Mouse (Mus musculus) thymus, adult 18-20 months (tissue): ENCODE measurements around the gene Lhfp.

Experiments used
- DNase-seq, 2 experiments: peaks; one replicate each; pipeline ENCODE4 v3.0.0; 2022; ENCODE audit warnings: mixed read lengths in 2 of 2

The Lhfp gene

DNA sequence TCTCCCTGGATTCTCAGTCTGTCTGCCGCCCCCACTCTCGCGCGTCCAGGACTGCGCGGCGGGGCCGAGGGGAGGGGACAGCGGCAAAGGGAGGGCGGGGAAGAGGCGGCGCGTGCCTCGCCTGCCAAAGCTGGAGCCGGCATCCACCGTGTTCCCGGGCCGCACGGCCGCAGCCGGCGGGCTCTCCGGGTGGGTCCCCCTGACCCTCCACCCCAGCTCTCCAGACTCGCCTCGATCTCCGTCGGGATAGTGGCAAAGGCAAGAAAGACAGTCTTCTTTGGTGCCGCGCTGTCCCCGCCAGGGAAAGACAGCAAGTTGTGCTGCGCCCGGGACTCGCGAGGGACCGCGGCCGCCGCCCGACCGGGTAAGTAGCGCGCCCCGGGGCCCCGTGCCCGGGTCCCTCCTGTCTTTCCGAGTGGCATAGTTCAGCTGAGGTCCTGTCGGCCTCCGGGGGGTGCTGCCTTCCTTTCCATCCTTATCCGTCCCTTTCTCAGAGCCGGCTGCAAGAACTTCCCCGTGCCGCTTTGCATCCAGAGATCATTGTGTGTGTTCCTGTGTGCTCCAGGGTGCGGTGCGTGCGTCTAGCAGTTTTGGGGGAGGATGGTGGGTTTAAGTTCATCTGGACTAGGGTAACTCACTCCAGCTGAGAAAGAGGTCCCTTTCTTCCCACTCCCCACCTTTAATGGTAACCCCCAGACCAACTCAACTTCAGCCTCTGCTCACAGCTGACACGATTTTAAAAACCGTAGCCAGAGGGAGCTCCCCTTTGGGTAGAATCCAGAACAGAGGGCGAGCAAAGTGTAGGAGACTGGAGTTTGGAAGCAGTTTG, at the start of gene Lhfp:
Gene Lhfp, plus strand, starts transcription at position 118 of the 829 bp plus-strand sequence.
- DNase-seq: peak in 1 of 2 experiments; percentile 7

DNA sequence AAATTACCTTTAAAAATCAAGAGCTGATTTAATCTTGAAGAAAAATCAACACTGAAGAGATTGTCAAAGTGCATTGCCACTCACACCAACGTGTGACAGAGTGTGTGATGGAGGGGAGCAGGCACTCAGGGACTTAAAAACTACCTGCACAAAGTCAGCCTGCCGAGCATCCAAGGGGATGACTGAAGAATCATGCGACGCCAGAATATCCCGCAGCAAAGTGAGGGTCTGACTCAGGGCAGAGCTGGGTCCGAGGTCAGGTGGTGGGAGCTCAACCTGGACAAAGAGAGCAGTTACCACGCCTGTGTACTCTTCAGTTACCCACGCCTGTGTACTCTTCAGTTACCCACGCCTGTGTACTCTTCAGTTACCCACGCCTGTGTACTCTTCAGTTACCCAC, 48.0 kb upstream of the Lhfp start:
- DNase-seq: no peak

DNA sequence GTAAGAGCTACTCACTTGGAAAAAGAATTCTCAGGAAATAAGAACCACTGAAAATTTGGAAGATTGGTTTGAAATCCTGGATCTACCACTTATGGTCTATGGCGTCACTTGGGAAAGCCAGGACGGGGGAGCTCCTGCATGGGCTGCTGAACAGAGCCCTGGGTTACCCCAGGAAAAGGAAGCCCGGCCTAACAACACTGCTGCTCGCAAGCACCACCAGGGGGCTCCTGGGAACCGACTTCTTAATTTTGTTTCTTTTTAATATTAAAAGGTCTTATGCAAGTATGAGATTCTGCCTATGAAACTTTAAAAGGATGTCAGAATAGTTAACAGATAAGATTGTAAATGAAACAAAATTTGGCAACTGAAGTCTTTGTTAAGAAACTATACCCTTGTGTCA, 46.7 kb upstream of the Lhfp start:
- no peak for DNase-seq

- no peak for DNase-seq
Observed at GRCm38 (mm10) chr3:52996635-52997034, 44.7 kb upstream of the Lhfp start.

DNA sequence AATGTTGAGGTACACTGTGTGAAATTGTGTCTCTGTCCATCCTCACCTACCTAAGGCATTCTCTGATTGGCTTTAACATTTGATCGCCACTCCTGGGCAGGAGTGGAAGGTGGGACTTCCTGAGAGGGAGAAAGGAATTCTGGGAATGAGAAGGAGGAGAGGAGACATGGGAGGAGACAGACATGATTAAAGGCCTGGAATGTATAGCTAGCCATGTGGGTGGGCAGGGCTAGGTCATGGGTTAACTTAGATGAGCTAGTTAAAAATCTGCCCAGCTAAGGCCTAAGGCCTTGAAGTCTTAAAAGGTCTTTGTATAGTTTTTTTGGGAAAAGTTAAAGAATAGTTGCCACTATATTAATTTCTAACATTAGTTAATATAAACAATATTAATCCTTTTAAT, 43.9 kb upstream of the Lhfp start:
- no peak for DNase-seq

DNA sequence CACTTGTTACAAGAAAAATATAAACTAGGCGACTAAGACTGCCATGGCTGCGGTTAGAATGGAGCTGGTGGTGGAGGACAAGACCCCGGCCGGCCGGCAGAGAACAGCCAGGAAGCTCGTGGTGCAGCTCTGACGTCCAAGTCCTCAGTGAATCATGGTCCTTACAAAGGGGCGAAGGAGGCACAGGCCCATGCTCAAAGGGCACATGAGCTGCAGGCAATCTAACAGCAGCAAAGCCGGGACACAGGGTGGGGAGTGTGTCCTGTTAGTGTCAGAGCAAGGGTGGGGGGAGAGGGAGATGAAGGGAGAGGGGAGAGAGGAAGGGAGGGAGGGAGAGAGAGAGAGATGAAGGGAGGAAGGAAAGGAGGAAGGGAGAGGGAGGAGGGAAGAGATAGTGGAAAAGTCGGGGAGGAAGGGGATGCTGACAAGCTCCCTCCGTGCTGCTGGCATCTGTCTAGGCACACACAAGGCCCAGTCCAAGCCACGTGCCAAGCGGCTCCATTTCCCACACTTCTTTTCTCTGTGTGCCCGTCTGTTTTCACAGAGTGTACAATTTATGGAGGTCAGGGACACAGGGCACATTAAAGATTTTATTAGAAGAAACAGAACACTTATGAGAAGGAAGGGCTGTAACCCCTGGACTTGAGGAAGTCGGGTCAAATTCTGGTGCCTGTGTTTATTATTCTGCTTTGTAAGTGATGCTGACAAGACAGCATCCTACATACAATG, 42.1 kb upstream of the Lhfp start:
- DNase-seq: no peak

DNA sequence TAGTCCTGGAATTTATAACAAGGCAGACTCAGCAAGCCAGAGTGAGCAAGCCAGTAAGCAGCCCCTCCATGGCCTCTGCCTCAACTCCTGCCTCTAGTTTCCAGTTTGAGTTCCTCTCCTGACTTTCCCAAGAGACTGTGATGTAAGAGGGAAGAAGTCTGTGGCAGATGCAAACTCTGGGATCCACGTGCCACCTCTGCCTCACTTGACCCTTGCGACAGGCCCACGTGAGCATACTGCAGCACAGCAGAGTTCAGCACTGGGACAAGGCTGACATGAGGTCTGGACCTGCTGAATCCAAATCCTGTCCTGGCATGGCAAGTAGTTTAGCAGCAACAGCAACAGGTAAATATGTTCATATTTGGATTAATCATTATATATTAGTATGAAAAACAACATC, 41.3 kb upstream of the Lhfp start:
- DNase-seq: no peak

DNA sequence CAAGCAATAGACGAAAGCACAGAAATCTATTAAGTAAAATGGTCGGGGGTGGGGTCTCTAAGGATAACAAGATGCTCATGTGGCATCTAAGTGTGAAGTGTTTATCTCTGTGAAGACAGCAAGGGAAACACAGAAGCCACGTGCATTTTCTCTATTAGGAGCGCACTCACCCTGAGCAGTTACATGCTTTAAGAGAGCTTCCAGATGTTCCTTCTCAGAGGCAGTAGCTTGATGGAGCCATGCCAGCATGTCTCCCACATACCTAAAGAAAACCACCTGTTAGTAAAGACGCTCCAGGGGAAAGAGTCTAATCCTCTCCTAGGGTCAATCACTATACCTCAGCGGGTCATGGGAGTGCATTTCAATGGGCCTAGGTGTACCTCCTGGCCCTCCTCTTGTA, 39.3 kb upstream of the Lhfp start:
- no peak for DNase-seq

DNA sequence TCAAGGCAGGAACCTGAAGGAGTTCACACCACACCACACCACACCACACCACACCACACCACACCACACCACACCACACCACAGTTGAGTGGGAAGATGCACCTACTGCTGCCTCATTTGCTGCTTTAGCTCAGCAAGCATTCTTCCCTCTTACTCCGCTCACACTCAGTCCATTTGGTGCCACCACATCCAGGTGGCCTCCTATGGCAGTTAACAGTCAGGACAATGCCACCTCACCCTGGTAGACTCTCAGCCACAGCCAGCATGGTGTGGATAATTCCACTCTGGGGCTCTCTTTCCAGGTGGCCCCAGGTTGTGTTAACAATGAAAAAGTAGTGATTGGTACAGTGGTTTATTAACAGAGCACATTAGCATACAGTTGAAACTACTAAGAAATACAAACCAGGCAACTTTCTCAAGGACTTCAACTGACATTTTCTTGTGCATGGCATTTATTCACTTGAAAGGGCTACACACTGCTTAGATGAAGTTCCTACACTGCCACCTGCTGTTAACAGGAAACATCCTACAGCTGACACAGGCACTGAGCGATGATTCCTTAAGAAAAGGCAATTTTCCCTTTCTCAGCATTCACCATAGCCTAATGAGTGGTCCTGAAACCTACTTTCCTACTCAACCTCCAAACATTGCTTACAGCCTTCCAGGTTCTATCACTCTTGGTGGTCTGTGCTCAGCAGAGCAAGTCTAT, 36.8 kb upstream of the Lhfp start:
- no peak for DNase-seq

DNA sequence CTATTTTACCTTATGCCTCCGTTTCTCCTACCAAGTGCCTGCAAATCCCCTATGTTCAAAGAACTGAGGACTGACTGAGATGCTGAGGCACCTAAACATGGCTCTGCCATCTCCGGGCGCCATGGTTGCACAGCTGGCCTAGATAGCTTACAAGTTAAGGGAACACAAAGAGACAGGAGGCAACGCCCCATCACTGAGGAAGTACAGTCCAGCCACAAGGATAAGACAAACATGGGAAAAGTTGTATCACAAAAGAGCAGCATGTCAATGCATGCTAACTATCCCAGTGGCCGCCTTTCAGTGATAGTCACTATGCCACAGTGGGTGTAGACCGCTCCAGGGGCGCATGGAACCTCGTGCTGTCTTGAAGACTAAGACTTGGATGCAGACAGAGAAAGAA, 33.9 kb upstream of the Lhfp start:
- no peak for DNase-seq

DNA sequence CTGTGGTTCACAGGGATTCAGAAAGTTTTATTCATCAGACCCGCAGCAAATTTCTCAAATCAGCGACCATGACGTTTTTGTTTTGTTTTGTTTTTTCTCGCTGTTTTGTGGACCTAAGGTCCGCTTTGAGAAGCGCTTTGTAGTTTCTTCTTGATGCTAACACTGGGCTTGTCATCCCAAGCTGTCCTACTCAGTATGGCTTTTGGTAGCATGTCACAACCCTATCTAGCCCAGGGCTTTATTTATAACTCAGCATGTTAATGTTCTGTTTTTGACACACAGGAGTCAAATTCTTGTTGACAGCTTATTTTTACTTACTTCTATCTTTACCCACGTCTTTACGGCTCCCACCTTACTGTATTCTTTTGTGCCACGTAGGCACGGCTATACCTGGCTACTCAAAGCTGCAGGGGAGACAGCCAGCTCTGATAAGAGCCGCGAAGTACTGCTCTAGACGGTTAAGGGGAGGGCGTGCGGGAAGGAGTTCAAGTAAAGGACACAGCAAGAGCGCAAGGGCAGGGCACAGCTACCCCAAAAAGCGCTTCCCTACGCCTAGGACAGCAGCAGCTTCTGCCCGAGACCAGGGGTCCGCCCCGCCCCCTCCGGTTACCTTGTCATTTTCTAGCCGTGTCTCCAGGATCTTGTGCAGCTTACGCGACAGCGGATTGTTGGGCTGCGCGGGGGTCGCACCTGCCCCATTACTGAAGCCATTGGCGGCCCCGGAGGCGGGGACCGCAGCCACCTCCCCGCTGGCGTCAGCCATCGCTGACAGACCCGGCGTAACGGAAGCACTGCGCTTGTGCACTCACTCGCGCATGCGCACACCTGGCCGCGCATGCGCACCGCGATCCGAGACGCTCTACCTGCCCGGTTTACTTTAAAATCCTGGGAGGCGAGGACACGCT, 24.6 kb upstream of the Lhfp start, which contains the start of gene Cog6:
Gene Cog6, minus strand, starts transcription at position 802 of the 905 bp plus-strand sequence.
- peak; percentile 79 to 82 for DNase-seq

- DNase-seq: no peak
Observed at GRCm38 (mm10) chr3:53027333-53027732, 14.0 kb upstream of the Lhfp start.

GRCm38 (mm10) chr3:53029046-53029445, 12.3 kb upstream of the Lhfp start:
- peak in 1 of 2 experiments; percentile 24 for DNase-seq

GRCm38 (mm10) chr3:53031586-53031985, 9.7 kb upstream of the Lhfp start:
- no peak for DNase-seq

DNA sequence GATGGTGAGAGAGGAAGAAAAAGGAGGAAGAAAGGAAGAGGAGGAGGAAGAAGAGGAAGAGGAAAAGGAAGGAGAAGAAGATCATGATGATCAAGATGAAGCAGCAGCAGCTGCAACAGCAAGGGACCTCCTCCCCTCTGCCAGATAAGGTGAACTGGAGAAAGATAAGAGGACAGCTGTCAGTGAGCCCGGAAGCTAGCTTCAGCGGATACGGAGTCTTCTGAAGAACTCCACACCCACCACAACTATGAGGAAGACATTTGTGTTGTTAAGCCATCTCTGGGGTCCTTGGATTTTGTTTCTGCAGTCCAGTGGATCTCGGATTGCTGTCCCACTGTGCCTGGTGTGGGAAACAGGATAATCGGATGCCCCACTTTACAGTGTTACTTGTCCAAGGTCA, 8.9 kb upstream of the Lhfp start:
- peak in 1 of 2 experiments; percentile 45 for DNase-seq

- DNase-seq: no peak
Observed at GRCm38 (mm10) chr3:53033448-53033847, 7.9 kb upstream of the Lhfp start.

GRCm38 (mm10) chr3:53036076-53036475, 5.3 kb upstream of the Lhfp start:
- DNase-seq: no peak

- DNase-seq: no peak
Observed at GRCm38 (mm10) chr3:53036941-53037340, 4.4 kb upstream of the Lhfp start.

- no peak for DNase-seq
Observed at GRCm38 (mm10) chr3:53038913-53039312, 2.4 kb upstream of the Lhfp start.

- DNase-seq: no peak
Observed at GRCm38 (mm10) chr3:53039746-53040145, 1.6 kb upstream of the Lhfp start.

- no peak for DNase-seq
Observed at GRCm38 (mm10) chr3:53040593-53041410, 526 bp upstream of the Lhfp start.

DNA sequence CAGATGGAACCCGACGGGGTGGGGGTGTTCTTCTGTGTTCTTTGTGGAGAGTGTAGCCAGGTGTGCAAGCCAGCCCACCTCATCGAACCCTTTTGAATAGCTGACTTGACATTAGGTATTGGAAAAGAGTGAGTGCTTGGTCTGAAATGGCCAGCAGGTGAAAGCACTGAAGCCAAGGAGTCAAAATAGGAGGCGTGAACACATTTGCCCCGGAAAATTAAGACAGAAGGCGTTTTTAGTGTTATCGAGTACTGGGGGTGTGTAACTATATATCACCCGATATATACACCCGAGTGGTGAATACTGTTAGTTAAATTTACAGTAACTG, 876 bp downstream of the Lhfp start:
- DNase-seq: no peak
